Mouse (Mus musculus): ENCODE data around the gene Ankrd36. TPM values are rescaled to one million over a fixed set of nuclear protein-coding genes. Genes with fewer than 3 reads are reported as not detected.

Gene Ankrd36
- polyA plus RNA-seq, 1 experiment from 2014 or later, result not detected

DNA sequence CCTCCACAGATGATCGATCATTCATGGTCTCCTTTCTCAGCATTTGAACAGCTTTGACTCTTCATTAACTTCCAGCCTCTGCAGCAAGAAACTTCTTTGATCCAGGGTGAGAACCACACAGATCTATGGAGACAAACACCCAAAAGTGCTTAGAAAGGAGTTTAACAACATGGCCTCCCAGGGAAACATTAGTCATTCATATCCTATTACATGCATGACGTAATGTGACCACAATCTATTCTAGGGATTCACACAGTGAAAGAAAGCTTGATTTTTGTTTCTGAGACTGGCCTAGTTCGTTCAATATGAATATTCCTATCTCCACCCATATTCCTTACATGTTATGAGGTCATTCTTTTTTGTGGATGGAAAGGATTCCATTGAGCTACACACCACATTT lies 3.9 kb upstream of the Ankrd36 start:
- WGBS, result 81% methylated on average over 3 of the region's 3 CpGs
- TF ChIP-seq CTCF (IDR thresholded peaks at IDR 0.05; ENCODE audit: low read depth), result no peak
- ATAC-seq (replicated peaks; ENCODE audit: low FRiP score, low read depth) (no peak), DNase-seq (ENCODE audit: low spot score) (no peak)
- H3K27ac ChIP-seq, result no peak overlapping the region
- no peak overlapping the region for H3K4me2 ChIP-seq (ENCODE audit: low read length)
- no peak overlapping the region for H3K4me3 ChIP-seq (replicated peaks; ENCODE audit: low read depth, low read length)
- no peaks in the 10 kb centered on the region for H3K9me3 ChIP-seq (replicated peaks; ENCODE audit: low read length)
- H3K9ac ChIP-seq (ENCODE audit: low read depth, low read length), result no peak overlapping the region
- no peaks in the 10 kb centered on the region for H3K27me3 ChIP-seq (ENCODE audit: insufficient read depth, low read length)
- no peaks in the 10 kb centered on the region for H3K36me3 ChIP-seq (ENCODE audit: insufficient read depth, low read length)
- no peaks in the 10 kb centered on the region for H3K4me1 ChIP-seq (replicated peaks; ENCODE audit: insufficient read depth, low read length)

DNA sequence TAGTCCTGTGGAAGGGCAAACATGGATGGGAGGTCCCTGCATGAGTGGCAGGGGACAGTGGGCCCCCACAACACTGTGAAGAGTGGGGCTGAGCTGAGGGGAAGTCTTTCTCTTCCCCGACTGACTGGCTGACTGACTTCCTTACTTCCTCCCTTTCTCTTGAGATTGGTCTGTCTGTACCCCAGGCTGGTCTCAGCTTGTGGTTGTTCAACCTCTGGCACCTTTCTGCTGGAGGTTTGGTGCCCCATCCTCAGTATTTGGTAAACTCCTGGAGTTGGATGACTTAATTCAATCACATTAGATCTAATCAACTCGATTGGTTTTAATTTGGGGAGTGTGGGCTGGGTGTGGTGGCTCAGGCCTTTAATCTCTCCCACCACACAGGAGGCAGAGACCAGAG lies 3.0 kb upstream of the Ankrd36 start:
- Histone ChIP-seq H3K4me1 (replicated peaks; ENCODE audit: insufficient read depth, low read length) (no peaks in the 10 kb centered on the region), H3K9ac (ENCODE audit: low read depth, low read length) (no peak overlapping the region), H3K4me2 (ENCODE audit: low read length) (no peak overlapping the region), H3K36me3 (ENCODE audit: insufficient read depth, low read length) (no peaks in the 10 kb centered on the region), H3K27ac (no peak overlapping the region), H3K9me3 (replicated peaks; ENCODE audit: low read length) (no peaks in the 10 kb centered on the region), H3K27me3 (ENCODE audit: insufficient read depth, low read length) (no peaks in the 10 kb centered on the region), H3K4me3 (replicated peaks; ENCODE audit: low read depth, low read length) (no peak overlapping the region)
- 63% methylated on average over 2 of the region's 2 CpGs for WGBS
- DNase-seq (ENCODE audit: low spot score), result no peak
- no peak for TF ChIP-seq CTCF (IDR thresholded peaks at IDR 0.05; ENCODE audit: low read depth)
- no peak for ATAC-seq (replicated peaks; ENCODE audit: low FRiP score, low read depth)

- H3K4me2 ChIP-seq (ENCODE audit: low read length), result no peak overlapping the region
- H3K36me3 ChIP-seq (ENCODE audit: insufficient read depth, low read length), result no peaks in the 10 kb centered on the region
- ATAC-seq (replicated peaks; ENCODE audit: low FRiP score, low read depth) (no peak), DNase-seq (ENCODE audit: low spot score) (no peak)
- TF ChIP-seq CTCF (IDR thresholded peaks at IDR 0.05; ENCODE audit: low read depth), result no peak
- H3K4me1 ChIP-seq (replicated peaks; ENCODE audit: insufficient read depth, low read length), result no peaks in the 10 kb centered on the region
- no peaks in the 10 kb centered on the region for H3K27me3 ChIP-seq (ENCODE audit: insufficient read depth, low read length)
- no peak overlapping the region for H3K4me3 ChIP-seq (replicated peaks; ENCODE audit: low read depth, low read length)
- H3K9ac ChIP-seq (ENCODE audit: low read depth, low read length), result no peak overlapping the region
- no peak overlapping the region for H3K27ac ChIP-seq
- 96% methylated on average over 6 of the region's 6 CpGs for WGBS
- no peaks in the 10 kb centered on the region for H3K9me3 ChIP-seq (replicated peaks; ENCODE audit: low read length)
These were observed 1.8 kb upstream of the Ankrd36 start for GRCm38 (mm10) chr11:5567654-5568053.

GRCm38 (mm10) chr11:5568082-5568481 lies 1.4 kb upstream of the Ankrd36 start:
- 88% methylated on average over 5 of the region's 5 CpGs for WGBS
- TF ChIP-seq CTCF (IDR thresholded peaks at IDR 0.05; ENCODE audit: low read depth), result no peak

DNA sequence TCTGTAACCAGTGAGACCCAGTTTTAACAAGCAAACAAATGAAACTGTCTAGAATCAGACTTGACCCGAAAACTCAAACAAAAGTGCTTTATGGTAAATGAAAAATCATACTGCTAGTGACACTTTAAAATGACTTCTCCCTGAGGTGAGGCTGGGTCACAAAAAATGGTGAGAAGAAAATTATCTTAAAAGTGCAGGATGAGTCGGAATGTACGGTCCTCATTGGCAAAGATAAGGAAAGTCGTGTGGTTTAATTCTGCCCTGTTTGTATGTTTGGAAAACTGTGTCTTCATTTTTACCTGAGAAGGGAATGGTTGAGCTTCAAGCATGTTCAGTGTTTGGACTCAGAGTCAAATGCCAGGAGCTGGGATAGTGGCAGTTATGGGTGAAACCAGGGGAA lies 2.4 kb downstream of the Ankrd36 start:
- ATAC-seq (replicated peaks; ENCODE audit: low FRiP score, low read depth) (no peak), DNase-seq (ENCODE audit: low spot score) (no peak)
- no peaks in the 10 kb centered on the region for H3K27me3 ChIP-seq (ENCODE audit: insufficient read depth, low read length)
- no peak overlapping the region for H3K9ac ChIP-seq (ENCODE audit: low read depth, low read length)
- H3K9me3 ChIP-seq (replicated peaks; ENCODE audit: low read length), result no peaks in the 10 kb centered on the region
- 94% methylated on average over 4 of the region's 4 CpGs for WGBS
- no peaks in the 10 kb centered on the region for H3K36me3 ChIP-seq (ENCODE audit: insufficient read depth, low read length)
- H3K4me1 ChIP-seq (replicated peaks; ENCODE audit: insufficient read depth, low read length), result no peaks in the 10 kb centered on the region
- no peak overlapping the region for H3K27ac ChIP-seq
- no peak for TF ChIP-seq CTCF (IDR thresholded peaks at IDR 0.05; ENCODE audit: low read depth)
- H3K4me3 ChIP-seq (replicated peaks; ENCODE audit: low read depth, low read length), result no peak overlapping the region
- no peak overlapping the region for H3K4me2 ChIP-seq (ENCODE audit: low read length)

More at GRCm38 (mm10) chr11:5568082-5568481, 1.4 kb upstream of the Ankrd36 start:
- no peak for ATAC-seq (replicated peaks; ENCODE audit: low FRiP score, low read depth)
- Histone ChIP-seq H3K27ac (no peak overlapping the region), H3K4me1 (replicated peaks; ENCODE audit: insufficient read depth, low read length) (no peaks in the 10 kb centered on the region), H3K4me3 (replicated peaks; ENCODE audit: low read depth, low read length) (no peak overlapping the region), H3K9ac (ENCODE audit: low read depth, low read length) (no peak overlapping the region), H3K9me3 (replicated peaks; ENCODE audit: low read length) (no peaks in the 10 kb centered on the region), H3K36me3 (ENCODE audit: insufficient read depth, low read length) (no peaks in the 10 kb centered on the region), H3K4me2 (ENCODE audit: low read length) (no peak overlapping the region), H3K27me3 (ENCODE audit: insufficient read depth, low read length) (no peaks in the 10 kb centered on the region)
- DNase-seq (ENCODE audit: low spot score), result no peak

DNA sequence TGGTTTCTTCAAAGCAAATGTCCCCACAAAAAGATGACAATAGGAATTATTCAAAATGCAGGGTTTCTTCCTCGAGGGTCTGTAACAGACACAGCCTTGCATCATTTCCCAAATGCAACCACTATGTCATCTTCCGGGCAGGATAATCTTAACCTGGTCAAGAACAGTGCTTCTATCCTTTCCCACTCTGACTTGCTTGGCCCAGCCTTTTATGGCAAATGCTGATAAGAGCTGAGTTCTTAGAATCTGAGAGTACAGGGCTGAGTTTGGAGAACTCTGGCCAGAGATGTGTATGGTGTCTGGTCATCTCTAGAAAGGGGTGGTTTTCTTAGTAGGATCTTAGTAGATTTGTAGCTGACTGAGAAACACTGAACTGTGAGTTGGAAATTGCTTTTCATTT lies 4.3 kb downstream of the Ankrd36 start:
- Histone ChIP-seq H3K27me3 (ENCODE audit: insufficient read depth, low read length) (no peaks in the 10 kb centered on the region), H3K27ac (no peak overlapping the region), H3K9me3 (replicated peaks; ENCODE audit: low read length) (no peaks in the 10 kb centered on the region), H3K36me3 (ENCODE audit: insufficient read depth, low read length) (no peaks in the 10 kb centered on the region), H3K4me1 (replicated peaks; ENCODE audit: insufficient read depth, low read length) (no peaks in the 10 kb centered on the region), H3K4me3 (replicated peaks; ENCODE audit: low read depth, low read length) (no peak overlapping the region), H3K4me2 (ENCODE audit: low read length) (no peak overlapping the region), H3K9ac (ENCODE audit: low read depth, low read length) (no peak overlapping the region)
- DNase-seq (ENCODE audit: low spot score) (no peak), ATAC-seq (replicated peaks; ENCODE audit: low FRiP score, low read depth) (no peak)
- no peak for TF ChIP-seq CTCF (IDR thresholded peaks at IDR 0.05; ENCODE audit: low read depth)
- 85% methylated on average over 2 of the region's 2 CpGs for WGBS

- H3K4me3 ChIP-seq (replicated peaks; ENCODE audit: low read depth, low read length), result no peak overlapping the region
- ATAC-seq (replicated peaks; ENCODE audit: low FRiP score, low read depth) (no peak), DNase-seq (ENCODE audit: low spot score) (no peak)
- no peaks in the 10 kb centered on the region for H3K4me1 ChIP-seq (replicated peaks; ENCODE audit: insufficient read depth, low read length)
- WGBS, result 52% methylated on average over 6 of the region's 6 CpGs
- H3K27me3 ChIP-seq (ENCODE audit: insufficient read depth, low read length), result no peaks in the 10 kb centered on the region
- H3K27ac ChIP-seq, result no peak overlapping the region
- H3K36me3 ChIP-seq (ENCODE audit: insufficient read depth, low read length), result no peaks in the 10 kb centered on the region
- H3K9me3 ChIP-seq (replicated peaks; ENCODE audit: low read length), result no peaks in the 10 kb centered on the region
- no peak overlapping the region for H3K4me2 ChIP-seq (ENCODE audit: low read length)
- TF ChIP-seq CTCF (IDR thresholded peaks at IDR 0.05; ENCODE audit: low read depth), result no peak
- no peak overlapping the region for H3K9ac ChIP-seq (ENCODE audit: low read depth, low read length)
These were observed 5.6 kb downstream of the Ankrd36 start for GRCm38 (mm10) chr11:5575046-5575445.

All from kidney, postnatal 0 days (tissue).